Mouse (Mus musculus) gastrocnemius, postnatal 4 days (tissue): ENCODE measurements at regions not wholly inside any gene's neighbourhood (a gene's known extent, or its start where the extent isn't known, plus 50 kb on each side); places are given as distances from the start of the nearest gene placed in this dataset.
"Not testable (repeated sequence)": the region's sequence is repeated elsewhere in the genome, so short reads cannot be mapped to it uniquely, and the experiment has no call there.

Source experiments
- DNase-seq, 2 experiments: peaks; one replicate each; pipeline ENCODE4 v3.0.0; 2021 to 2022; ENCODE audit warnings: low spot score in 2 of 2, mixed read lengths in 2 of 2

DNA sequence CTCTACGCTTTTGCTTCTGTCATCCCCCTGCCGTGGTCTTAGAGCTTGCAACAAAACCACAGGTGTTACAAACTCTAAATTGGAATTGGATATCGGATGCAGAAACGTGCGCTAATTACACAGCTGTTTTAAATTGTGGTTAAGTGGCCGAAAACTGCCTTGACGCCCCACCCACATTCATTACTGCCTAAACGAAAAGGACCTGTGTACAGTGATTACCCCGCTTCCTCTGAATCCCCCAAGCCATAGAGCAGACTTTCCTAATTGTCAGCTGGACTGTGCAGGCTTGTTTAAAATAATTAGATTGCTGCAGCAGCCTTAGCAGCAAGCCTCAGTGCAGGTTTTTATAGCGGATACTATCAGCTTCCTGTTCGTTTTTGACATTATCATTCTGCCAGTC is 94.7 kb downstream of the Cxxc4 start:
- DNase-seq, result no peak

DNA sequence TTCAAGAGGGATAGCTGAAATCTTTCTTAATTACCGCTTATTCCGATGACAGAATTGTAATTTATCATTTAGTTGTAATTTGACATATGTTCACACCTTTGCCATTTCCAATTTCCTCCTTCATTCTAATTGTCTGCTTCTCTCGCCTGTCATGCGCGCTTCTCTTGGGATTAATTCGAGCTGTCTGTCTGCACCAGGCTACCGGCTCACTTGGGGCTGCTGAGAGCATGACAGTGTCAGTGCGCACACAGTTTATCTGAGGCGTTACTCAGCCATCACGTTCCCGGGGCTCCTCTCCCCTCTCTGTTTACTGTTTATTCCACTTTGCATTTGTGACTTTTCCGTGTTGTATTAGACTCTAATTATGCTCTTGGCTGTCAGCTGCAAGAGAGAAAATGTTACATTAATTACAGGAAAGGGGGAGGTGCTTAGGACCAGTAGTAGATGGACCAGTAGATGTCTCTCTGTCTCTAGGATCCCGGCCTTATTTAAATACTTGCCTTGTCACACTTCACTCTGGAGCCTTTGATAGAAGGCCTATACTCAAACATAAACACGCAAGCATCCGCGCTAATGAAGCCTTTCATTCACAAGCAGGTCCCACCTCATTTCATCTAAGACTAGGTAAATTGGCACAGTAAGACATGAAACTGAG is 95.3 kb downstream of the Cxxc4 start:
- DNase-seq, result peak in 1 of 2 experiments; percentile 8

DNA sequence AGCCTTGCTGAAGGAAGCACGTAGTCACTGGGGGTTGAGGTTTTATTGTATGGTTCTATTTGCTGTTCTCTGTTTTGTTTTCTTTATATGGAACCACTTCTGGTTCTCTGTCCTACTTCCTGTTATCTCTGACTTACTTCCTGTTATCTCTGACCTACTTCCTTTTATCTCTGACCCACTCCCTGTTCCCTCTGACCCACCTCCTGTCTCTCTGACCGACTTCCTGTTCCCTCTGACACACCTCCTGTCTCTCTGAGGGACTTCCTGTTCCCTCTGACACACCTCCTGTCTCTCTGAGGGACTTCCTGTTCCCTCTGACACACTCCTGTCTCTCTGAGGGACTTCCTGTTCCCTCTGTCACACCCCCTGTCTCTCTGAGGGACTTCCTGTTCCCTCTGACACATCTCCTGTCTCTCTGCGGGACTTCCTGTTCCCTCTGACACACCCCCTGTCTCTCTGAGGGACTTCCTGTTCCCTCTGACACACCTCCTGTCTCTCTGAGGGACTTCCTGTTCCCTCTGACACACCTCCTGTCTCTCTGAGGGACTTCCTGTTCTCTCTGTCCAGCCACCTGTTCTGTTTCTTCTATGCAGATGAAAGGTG is 102.9 kb downstream of the Cxxc4 start:
- not testable (repeated sequence) for DNase-seq

DNA sequence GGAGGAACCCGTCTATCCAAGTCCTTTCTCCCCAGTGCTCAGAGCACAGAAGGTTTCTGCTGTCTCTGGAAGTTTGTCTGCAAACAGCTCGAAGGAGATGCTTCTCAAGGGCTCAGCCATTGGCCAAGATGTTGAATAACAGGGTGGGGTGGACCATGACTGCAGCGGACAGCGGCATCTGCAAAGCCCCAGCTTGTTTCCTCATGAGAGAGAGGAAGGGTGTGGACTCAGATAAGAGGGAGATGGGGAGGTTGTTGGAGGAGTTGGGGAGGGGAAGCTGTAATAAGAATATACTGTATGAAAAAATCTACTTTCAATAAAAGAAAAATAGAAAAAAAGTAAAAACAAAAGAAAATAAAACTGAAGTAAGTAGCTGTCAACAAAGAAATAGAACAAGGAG is 129.7 kb downstream of the Cxxc4 start:
- no peak for DNase-seq

DNA sequence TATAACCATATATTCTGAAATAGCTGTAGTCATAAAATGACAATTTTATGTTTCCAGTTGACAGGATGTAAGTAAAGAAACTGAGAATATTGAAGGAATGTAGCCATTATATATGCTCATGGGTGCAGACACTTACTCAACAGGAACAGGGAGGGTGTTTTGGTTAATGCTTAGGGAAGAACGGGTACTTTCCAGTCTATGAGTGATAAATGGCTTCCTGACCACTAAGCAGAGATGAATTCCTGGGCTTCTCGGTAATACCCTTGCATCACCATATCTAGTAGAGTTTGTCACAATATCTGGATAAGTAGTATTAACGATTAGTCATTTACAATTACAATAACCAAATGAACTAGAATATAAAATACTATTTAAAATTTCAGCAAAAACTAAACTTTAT is 130.5 kb downstream of the Cxxc4 start:
- DNase-seq, result no peak

DNA sequence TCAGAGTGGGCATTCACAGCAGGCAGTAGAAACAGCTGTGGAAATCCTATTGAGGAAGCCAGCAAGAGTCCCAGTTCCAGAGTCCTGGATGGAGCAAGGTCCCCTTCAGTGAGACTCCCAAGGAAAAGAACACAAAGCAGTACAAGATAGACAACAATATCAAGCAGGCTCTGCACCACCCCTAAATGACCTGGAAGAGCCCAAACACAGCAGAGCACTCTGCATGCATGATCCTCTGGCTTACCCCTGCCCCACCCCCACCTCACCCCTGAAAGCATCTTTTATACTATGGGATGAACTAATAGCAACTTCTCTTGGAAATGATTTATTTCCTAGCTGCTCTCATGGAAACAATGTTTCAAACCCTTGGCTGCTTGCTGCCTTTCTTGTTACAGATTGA is 132.3 kb downstream of the Cxxc4 start:
- DNase-seq, result no peak

DNA sequence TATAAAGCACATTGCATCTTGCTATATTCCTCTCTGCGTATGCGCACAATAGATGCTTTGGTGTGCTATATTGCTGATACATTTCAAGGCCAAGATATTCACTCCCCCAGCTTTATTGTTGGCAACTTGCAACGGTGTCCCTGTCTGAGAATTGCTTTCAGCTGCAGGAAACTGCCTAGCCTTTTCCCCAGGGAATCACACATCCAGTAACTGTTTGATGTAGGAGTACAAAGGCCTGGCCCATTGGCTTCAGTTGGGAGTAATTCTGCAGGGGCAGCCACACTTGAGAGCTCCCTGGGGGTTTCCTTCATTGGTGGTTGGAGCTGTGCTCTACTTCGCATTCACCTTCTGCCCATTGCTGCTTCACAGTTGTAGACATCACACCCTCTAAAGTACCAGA is 132.8 kb downstream of the Cxxc4 start:
- no peak for DNase-seq

DNA sequence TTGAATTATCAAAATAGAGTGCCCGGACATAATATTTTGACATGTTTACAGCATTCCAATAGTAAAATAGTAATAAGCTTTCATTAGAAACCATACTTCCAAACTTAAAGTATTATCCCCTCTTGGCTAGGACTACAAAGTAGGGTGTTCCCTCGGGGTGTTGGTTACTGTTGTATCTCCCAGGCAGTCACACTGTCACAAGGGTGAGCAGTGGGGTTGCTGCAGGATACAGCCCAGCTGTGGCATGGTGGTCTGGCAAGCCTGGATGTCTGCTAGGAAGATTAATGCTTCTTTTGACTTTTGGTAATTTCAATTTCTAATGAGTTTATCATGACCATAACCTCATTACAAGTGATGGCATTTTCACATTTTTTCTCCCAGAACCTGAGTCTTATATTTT is 143.3 kb downstream of the Cxxc4 start:
- DNase-seq, result no peak

DNA sequence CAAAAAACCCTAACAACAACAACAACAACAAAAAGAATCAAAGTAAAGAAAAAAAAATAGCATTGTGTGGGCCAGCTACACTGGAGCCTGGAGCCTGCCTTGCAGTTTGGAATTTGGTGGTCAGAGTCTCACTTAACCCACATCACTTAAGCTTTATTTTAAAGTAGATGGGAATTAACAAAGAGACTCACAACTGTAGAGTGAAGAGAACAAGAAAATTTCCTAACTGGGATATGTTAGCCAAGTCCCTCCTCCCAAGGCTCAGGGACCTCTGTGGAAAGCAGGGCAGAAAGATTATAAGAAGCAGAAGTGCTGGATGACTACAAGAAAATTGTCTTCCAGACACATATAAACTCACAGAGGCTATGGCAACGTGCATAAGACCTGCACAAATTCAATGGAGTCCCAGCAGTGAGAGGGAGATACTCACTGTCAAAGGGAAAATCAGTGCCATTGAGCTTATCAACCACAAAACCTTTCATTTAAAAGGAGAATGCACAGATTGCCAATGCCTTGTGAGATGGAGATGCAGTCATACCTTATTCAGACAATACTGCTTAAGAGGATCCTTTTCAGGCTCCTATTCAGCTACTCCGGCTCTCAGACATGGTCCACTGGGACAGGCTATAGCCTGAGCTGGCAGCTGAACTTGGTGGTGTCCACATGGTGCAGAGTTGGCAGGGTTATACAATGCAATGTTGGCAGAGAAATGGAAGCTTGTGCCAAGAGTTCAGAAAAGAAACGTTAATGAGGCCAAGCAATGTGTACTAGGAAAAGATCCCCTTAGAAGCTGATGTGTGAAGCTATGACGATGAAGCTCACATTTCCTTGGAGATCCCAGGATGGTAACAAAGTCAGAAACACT is 154.4 kb downstream of the Cxxc4 start:
- DNase-seq, result no peak

DNA sequence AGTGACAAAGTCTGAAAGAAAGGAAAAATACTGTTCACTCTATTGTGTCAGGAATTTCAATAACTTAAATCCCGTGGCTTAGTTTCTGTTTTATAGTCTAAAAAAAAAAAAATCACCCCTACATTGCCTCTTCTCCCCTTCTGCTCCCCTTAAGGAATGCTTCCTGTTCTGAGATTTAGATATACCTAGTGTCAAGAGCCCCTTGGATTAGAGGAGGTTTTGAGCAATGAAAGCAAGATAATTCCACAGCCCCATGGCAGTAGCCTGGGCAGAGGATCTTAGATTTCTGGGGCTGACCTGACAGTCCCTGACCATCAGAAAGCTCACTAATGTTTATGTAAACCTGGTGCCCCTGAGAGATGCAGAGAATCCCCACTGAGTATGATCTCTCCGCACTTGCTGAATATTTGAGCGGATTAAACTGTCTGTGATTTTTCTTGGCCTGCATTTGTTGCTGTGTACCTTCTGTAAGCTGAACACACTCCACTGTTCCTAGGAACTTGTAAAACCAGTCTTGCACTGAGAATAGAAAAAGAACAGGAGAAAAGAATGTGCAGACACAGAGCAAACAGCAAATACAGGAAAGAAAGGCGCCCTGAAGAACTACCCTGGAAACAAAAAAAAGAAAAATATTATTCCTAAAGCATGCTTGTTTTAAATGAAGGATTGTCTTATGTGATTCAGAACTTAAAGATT is 164.3 kb downstream of the Cxxc4 start:
- DNase-seq, result no peak

DNA sequence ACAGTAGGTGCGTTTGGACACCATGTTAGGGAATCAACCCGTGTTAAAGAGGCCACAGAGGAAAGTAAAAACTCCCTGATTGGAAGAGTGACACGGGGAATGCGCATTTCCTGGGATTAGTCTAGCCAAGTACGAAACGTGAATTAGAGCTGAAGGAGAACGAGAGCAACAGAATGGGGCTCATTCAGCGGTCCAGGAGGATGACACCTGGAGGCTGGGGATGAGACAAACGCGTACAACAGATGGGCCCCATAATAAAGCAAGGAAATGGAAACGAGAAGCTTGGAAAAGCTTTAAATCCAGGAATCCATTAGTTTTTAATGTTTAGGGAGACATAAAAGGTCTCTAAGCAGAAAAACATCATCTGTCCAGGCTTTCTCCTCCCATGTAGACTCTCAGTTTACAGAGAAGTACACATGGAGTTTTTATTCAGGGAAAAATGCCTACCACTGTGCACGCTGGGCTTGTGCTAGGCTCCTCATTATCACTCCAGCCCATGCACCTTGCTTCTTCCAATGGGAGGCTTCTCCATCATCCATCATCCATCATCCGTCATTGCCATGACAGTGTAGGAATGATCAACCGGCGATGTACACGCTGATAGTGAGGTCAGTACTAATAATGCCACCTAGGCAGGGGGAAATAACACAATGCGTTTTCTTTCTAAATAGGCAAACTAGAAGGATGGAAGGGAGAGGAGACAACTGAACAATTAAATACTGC is 179.5 kb downstream of the Cxxc4 start:
- DNase-seq, result no peak

DNA sequence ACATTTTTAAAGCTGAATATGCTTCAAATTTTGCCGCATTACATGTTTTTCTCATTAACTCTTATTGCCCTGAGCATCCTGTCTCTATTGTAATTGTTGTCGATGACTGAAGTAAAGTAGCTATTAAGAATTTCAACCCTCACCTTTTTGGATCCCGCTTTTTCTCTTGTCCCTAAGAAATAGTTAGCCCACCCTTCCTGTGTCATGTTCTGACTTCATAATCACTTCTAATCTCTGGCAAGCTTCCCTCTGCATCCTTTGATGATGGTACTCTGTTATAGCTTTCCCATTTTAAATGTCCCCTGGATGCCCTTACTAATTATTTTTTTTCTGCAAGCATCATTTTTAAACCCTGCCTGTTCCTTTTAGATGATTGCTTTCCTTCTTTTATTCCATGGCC is 191.3 kb downstream of the Cxxc4 start:
- DNase-seq, result no peak

DNA sequence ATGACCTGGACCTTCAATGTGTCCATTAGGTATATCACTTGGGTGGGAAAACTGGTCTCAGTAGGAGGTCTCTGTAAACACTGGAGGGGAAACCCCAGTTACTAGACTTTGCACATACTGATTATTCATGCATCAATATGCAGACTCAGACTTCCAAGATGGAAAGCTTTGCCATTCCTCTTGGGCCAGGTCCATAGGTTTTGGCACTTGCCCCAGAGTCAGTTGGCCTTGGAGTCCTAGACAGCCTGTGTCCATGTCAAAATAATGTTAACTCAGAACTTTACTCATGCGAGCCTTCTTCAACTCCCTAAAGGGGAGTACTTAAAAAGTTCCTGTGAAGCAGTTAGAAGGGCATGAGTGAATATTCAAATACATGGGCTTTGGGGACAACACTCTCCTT is 230.3 kb downstream of the Cxxc4 start:
- DNase-seq, result no peak

DNA sequence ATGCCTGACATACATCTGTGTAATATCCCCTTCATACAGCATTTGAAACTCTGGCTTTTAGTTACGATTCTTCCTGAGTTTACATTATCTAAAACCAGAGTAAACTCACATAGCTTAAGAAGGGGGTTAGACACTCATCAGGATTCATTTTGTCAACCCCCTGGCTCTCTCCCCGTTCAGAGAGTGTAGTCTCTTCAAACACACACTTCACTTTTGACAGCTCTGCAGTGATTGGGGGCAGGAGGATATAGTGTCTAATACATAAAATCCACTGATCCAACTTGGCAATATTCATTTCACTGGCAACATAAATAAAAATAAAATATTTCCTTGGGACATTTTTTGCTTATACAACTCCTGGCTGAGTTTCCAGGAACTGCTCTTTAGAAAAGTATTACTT is 251.0 kb downstream of the Cxxc4 start:
- DNase-seq, result no peak

DNA sequence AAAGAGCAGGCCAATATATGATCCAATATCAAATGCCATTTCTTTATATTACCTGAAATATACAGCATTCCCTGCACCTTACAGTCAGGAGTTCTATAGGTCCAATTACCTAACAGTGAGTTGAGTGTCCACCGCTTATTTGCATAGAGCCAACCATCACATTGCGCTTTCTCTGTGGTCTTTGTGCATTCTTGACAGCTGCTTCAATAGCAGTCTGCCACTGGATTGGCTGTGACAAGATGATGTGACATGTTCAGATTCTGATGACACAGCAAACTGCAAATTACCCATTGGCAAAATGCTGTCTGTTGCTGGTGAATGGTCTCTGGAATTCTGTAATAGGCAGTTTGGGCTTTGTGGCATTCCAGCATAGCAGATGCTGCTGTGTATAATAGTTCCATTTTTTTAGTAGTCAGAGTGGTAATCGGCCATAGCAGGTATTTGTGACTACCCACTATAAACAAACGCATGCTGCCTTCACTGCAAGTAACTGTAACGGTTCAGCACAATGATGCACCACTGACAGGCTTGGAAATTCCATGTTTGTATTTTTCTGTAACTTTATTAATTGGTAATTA is 253.8 kb downstream of the Cxxc4 start:
- no peak for DNase-seq

DNA sequence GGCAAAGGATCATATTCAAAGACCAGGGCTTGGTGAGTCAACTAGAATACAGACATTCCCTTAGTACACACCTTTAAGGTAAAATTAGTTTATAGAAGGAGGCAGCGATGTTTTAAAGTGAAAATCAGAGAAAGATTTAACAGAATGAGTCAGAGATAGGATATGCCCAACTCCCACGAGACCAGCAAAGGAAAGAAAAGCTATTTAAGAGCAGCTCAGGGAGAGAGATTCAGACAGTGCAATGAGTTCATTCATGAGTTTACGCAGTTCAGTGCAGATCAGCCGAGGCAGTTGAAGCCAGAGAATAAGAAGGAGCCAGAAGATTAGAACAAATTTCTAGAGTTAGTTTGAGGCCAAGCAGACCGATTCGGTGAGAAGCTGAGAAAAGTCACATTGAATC is 273.4 kb downstream of the Cxxc4 start:
- DNase-seq, result no peak

DNA sequence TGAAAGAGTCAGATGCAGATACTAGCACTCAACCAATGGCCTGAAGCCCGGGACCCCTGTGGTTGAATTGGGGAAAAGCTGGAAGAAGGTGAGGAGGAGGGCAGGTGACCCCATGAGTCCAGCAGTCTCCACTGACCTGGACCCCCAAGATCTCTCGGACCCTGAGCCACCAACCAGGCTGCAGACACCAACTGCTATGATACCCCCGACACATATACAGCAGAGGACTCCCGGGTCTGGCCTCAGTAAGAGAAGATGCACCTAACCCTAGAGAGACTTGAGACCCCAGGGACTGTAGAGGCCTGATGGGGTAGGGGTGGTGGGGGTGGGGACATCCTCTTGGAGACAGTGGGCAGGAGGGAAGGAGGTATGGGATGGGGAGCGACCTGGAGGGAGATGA is 289.5 kb downstream of the Cxxc4 start:
- DNase-seq, result no peak

DNA sequence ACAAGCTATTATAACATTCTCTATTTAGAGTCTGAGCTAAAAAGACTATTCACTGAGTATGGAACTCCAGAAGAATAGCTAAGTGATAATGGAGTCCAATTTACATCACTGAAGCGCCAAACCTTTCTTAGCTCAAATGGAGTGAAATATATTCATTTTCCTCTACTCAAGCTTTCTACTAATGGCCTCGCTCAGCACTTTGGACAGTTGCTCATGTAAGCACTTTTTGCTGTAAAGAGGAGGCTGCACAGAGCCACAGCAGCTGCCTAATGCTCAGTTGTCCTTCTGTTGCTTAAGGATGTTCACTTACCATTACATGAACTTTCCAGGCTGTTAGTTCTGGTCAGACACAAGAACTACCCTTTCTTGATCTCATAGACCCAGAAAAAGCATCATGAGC is 268.7 kb upstream of the Tacr3 start:
- DNase-seq, result no peak

DNA sequence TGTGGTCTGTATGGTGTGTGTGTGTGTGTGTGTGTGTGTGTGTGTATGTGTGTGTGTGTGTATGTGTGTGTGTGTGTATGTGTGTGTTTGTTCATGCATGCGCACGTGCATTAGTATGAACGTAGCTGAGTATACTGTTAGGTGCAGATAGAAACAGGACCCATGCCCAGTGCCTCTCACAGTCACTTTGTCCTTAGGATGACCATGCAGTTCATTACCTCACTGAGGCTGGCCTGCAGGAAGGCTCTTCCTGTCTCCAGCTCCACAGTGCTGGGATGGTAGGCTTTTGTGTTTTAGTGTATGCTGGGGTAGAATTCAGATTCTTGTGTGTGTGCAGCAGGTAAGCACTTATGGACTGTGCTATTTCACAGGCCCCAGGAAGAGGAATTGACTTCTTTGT is 250.0 kb upstream of the Tacr3 start:
- DNase-seq, result no peak

DNA sequence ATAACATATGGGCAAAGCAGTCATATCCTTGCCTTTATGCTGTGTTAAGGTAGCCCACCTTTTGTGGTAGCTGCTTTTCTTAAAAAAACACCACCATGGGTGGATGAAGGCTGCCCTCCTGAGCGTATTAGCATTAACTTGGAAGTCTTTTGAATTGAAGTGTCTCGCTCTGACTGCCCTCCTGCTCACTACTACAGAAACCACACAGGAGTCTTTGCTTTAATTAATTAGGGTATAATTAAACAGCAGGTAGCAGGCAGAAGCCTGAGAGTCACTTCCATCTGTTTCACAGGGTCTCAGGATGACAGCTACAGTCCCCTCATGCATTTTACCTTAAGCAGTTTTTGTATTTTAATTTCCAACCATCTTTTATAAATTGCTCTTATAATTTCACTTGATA is 240.2 kb upstream of the Tacr3 start:
- DNase-seq, result no peak

DNA sequence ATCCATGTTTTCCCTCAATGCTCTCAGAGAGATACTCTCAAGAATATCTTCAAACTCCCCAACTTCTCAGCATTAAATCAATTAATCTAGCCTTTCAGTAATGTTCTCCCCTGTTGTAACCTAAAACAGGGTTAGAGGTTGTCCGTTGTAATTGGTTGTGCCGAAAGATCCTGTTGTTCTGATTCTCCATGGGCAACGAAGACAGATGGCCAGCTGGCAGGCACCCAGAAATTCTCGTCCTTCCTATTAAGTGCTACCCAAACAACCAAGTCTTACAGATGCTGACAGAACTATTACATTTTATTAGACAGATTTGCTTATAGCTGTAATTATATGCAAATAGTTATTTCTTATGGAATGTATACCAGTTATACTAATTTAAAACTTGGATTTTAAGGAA is 225.9 kb upstream of the Tacr3 start:
- DNase-seq, result no peak
